Mouse (Mus musculus): Measurements from ENCODE around the gene Nmrk2. TPM values are rescaled to one million over a fixed set of nuclear protein-coding genes. Genes with fewer than 3 reads are reported as not detected.
"Not testable (repeated sequence)": the region's sequence is repeated elsewhere in the genome, so short reads cannot be mapped to it uniquely, and the experiment has no call there.

The Nmrk2 gene
- total and polyA plus RNA-seq, 2 experiments from 2014 or later = 0.25 to 0.31 TPM

GRCm38 (mm10) chr10:81217964-81218363 is 16.1 kb upstream of the Nmrk2 start:
- Histone ChIP-seq H3K9ac (replicated peaks; ENCODE audit: low read length) (no peak overlapping the region), H3K4me3 (ENCODE audit: low read length) (no peak overlapping the region), H3K9me3 (ENCODE audit: low read length) (no peaks in the 10 kb centered on the region), H3K4me1 (ENCODE audit: insufficient read depth, low read length) (no peaks in the 10 kb centered on the region), H3K27me3 (ENCODE audit: insufficient read depth, low read length) (no peaks in the 10 kb centered on the region), H3K36me3 (ENCODE audit: insufficient read depth, low read length) (peaks cover 33% of the 10 kb centered on the region; the same call in 1 of the 2 replicates), H3K4me2 (ENCODE audit: low read depth, low read length) (no peak overlapping the region), H3K27ac (no peak overlapping the region)
- ATAC-seq (peak; percentile 41), DNase-seq (ENCODE audit: low spot score) (peak; percentile 67)
- 38% methylated on average over 7 of the region's 7 CpGs for WGBS
- TF ChIP-seq CTCF (IDR thresholded peaks at IDR 0.05; ENCODE audit: low read depth) = peak; percentile 85

- not testable (repeated sequence) for ATAC-seq; H3K27ac ChIP-seq; H3K9ac ChIP-seq (replicated peaks; ENCODE audit: low read length); H3K4me3 ChIP-seq (ENCODE audit: low read length); H3K27me3 ChIP-seq (ENCODE audit: insufficient read depth, low read length); H3K4me2 ChIP-seq (ENCODE audit: low read depth, low read length); H3K9me3 ChIP-seq (ENCODE audit: low read length); H3K4me1 ChIP-seq (ENCODE audit: insufficient read depth, low read length)
- WGBS = 30% methylated on average over 1 of the region's 1 CpGs
- DNase-seq (ENCODE audit: low spot score) = peak; percentile 59
- H3K36me3 ChIP-seq (ENCODE audit: insufficient read depth, low read length) = peaks cover 39% of the 10 kb centered on the region
- TF ChIP-seq CTCF (IDR thresholded peaks at IDR 0.05; ENCODE audit: low read depth) = peak; percentile 62
Observed at GRCm38 (mm10) chr10:81217267-81217666, 15.4 kb upstream of the Nmrk2 start.

GRCm38 (mm10) chr10:81216810-81217209 is 15.0 kb upstream of the Nmrk2 start:
- TF ChIP-seq CTCF (IDR thresholded peaks at IDR 0.05; ENCODE audit: low read depth) = no peak
- Histone ChIP-seq H3K4me1 (ENCODE audit: insufficient read depth, low read length) (no peaks in the 10 kb centered on the region), H3K36me3 (ENCODE audit: insufficient read depth, low read length) (peaks cover 44% of the 10 kb centered on the region), H3K4me3 (ENCODE audit: low read length) (no peak overlapping the region), H3K9me3 (ENCODE audit: low read length) (no peaks in the 10 kb centered on the region), H3K27me3 (ENCODE audit: insufficient read depth, low read length) (no peaks in the 10 kb centered on the region), H3K9ac (replicated peaks; ENCODE audit: low read length) (no peak overlapping the region), H3K4me2 (ENCODE audit: low read depth, low read length) (no peak overlapping the region), H3K27ac (no peak overlapping the region)
- 88% methylated on average over 6 of the region's 6 CpGs for WGBS
- ATAC-seq = no peak
- DNase-seq (ENCODE audit: low spot score) = no peak

- Histone ChIP-seq H3K9me3 (ENCODE audit: low read length) (no peaks in the 10 kb centered on the region), H3K9ac (replicated peaks; ENCODE audit: low read length) (no peak overlapping the region), H3K36me3 (ENCODE audit: insufficient read depth, low read length) (peaks cover 42% of the 10 kb centered on the region), H3K27me3 (ENCODE audit: insufficient read depth, low read length) (no peaks in the 10 kb centered on the region), H3K4me2 (ENCODE audit: low read depth, low read length) (no peak overlapping the region), H3K4me3 (ENCODE audit: low read length) (no peak overlapping the region), H3K27ac (no peak overlapping the region), H3K4me1 (ENCODE audit: insufficient read depth, low read length) (no peaks in the 10 kb centered on the region)
- WGBS = 91% methylated on average over 6 of the region's 6 CpGs
- TF ChIP-seq CTCF (IDR thresholded peaks at IDR 0.05; ENCODE audit: low read depth) = no peak
- ATAC-seq = no peak
- no peak for DNase-seq (ENCODE audit: low spot score)
Observed at GRCm38 (mm10) chr10:81216260-81216659, 14.4 kb upstream of the Nmrk2 start.

GRCm38 (mm10) chr10:81210154-81210553 is 8.3 kb upstream of the Nmrk2 start:
- WGBS = 95% methylated on average over 5 of the region's 5 CpGs
- H3K4me3 ChIP-seq (ENCODE audit: low read length) = no peak overlapping the region
- no peak overlapping the region for H3K9ac ChIP-seq (replicated peaks; ENCODE audit: low read length)
- peak; percentile 59 for TF ChIP-seq CTCF (IDR thresholded peaks at IDR 0.05; ENCODE audit: low read depth)
- no peaks in the 10 kb centered on the region for H3K27me3 ChIP-seq (ENCODE audit: insufficient read depth, low read length)
- H3K4me1 ChIP-seq (ENCODE audit: insufficient read depth, low read length) = no peaks in the 10 kb centered on the region
- H3K9me3 ChIP-seq (ENCODE audit: low read length) = no peaks in the 10 kb centered on the region
- no peak for ATAC-seq
- H3K36me3 ChIP-seq (ENCODE audit: insufficient read depth, low read length) = peaks cover 48% of the 10 kb centered on the region
- H3K27ac ChIP-seq = no peak overlapping the region
- DNase-seq (ENCODE audit: low spot score) = no peak
- no peak overlapping the region for H3K4me2 ChIP-seq (ENCODE audit: low read depth, low read length)

GRCm38 (mm10) chr10:81204137-81204536 is 2.3 kb upstream of the Nmrk2 start:
- no peak for TF ChIP-seq CTCF (IDR thresholded peaks at IDR 0.05; ENCODE audit: low read depth)
- H3K27me3 ChIP-seq (ENCODE audit: insufficient read depth, low read length) = no peaks in the 10 kb centered on the region
- DNase-seq (ENCODE audit: low spot score) (no peak), ATAC-seq (no peak)
- H3K4me2 ChIP-seq (ENCODE audit: low read depth, low read length) = no peak overlapping the region
- H3K4me3 ChIP-seq (ENCODE audit: low read length) = no peak overlapping the region
- no peak overlapping the region for H3K9ac ChIP-seq (replicated peaks; ENCODE audit: low read length)
- 67% methylated on average over 4 of the region's 4 CpGs for WGBS
- no peaks in the 10 kb centered on the region for H3K9me3 ChIP-seq (ENCODE audit: low read length)
- peak overlapping the region; percentile 43; the same call in 1 of the 2 replicates for H3K27ac ChIP-seq
- peaks cover 3% of the 10 kb centered on the region; the same call in 1 of the 2 replicates for H3K36me3 ChIP-seq (ENCODE audit: insufficient read depth, low read length)
- no peaks in the 10 kb centered on the region for H3K4me1 ChIP-seq (ENCODE audit: insufficient read depth, low read length)

- Histone ChIP-seq H3K9ac (replicated peaks; ENCODE audit: low read length) (no peak overlapping the region), H3K4me2 (ENCODE audit: low read depth, low read length) (no peak overlapping the region)
- 0 out of 2 replicates have a peak, but pooled peaks have one; percentile 13 for ATAC-seq
Observed at GRCm38 (mm10) chr10:81202978-81203720, 1.3 kb upstream of the Nmrk2 start.

More at GRCm38 (mm10) chr10:81202978-81203720, 1.3 kb upstream of the Nmrk2 start:
- Histone ChIP-seq H3K4me1 (ENCODE audit: insufficient read depth, low read length) (no peaks in the 10 kb centered on the region), H3K36me3 (ENCODE audit: insufficient read depth, low read length) (no peaks in the 10 kb centered on the region), H3K27ac (peak overlapping the region; percentile 43; the same call in 1 of the 2 replicates), H3K9me3 (ENCODE audit: low read length) (no peaks in the 10 kb centered on the region), H3K27me3 (ENCODE audit: insufficient read depth, low read length) (no peaks in the 10 kb centered on the region), H3K4me3 (ENCODE audit: low read length) (no peak overlapping the region)
- TF ChIP-seq CTCF (IDR thresholded peaks at IDR 0.05; ENCODE audit: low read depth) = no peak
- no peak for DNase-seq (ENCODE audit: low spot score)
- 66% methylated on average over 8 of the region's 8 CpGs for WGBS

Data from hindbrain, postnatal 0 days (tissue).